Comparison of ENCODE assay signal across 8 mouse cellular contexts in genomic region chr1:87326742-87327163, GRCm38 (mm10). TPM values are rescaled to one million over a fixed set of nuclear protein-coding genes. Genes with fewer than 3 reads are reported as not detected.
DNase-seq lines count a peak whose midpoint lies in the region; ATAC-seq and TF ChIP-seq lines count a peak whose summit lies in the region.

Gigyf2 (plus strand) TSS chr1:87326998.

- peak within 1 kb of the TSS; percentile 99 for H3K4me3 ChIP-seq in forebrain, embryonic 10.5 days
- H3K4me3 ChIP-seq in heart, embryonic 15.5 days = peak within 1 kb of the TSS; percentile 79
- H3K4me3 ChIP-seq in liver, embryonic 14.5 days (ENCODE audit: insufficient read depth in 1 of 2, low read depth in 2 of 2, low read length in 2 of 2) = peak within 1 kb of the TSS; percentile 79 to 81
- peak within 1 kb of the TSS; percentile 99 for H3K4me3 ChIP-seq in neural tube, embryonic 11.5 days (ENCODE audit: low read depth, low read length)
- peak within 1 kb of the TSS; percentile 95 for H3K4me3 ChIP-seq in stomach, postnatal 0 days (ENCODE audit: low read depth, low read length)

- peaks cover 20% of the 10 kb centered on the region for H3K4me1 ChIP-seq in forebrain, embryonic 10.5 days
- H3K4me1 ChIP-seq in heart, embryonic 15.5 days (replicated peaks) = peaks cover 6% of the 10 kb centered on the region
- H3K4me1 ChIP-seq in liver, embryonic 14.5 days (replicated peaks; ENCODE audit: control insufficient read depth in 2 of 2, insufficient read depth in 2 of 2, low read length in 1 of 2) = peaks cover 8 to 11% of the 10 kb centered on the region in 2 experiments
- H3K4me1 ChIP-seq in neural tube, embryonic 11.5 days (ENCODE audit: control insufficient read depth, insufficient read depth, low read length) = 0 out of 2 replicates have a peak, but pooled peaks cover 4% of the 10 kb centered on the region
- no peaks in the 10 kb centered on the region; the same call in 1 of the 2 replicates for H3K4me1 ChIP-seq in stomach, postnatal 0 days (replicated peaks; ENCODE audit: control insufficient read depth, insufficient read depth)

- peak within 1 kb of the TSS; percentile 91 for H3K9ac ChIP-seq in heart, embryonic 15.5 days
- peak within 1 kb of the TSS; percentile 84 for H3K9ac ChIP-seq in liver, embryonic 14.5 days (replicated peaks)
- H3K9ac ChIP-seq in neural tube, embryonic 11.5 days (ENCODE audit: low read length) = peak within 1 kb of the TSS; percentile 91
- H3K9ac ChIP-seq in stomach, postnatal 0 days (ENCODE audit: low read length) = peak within 1 kb of the TSS; percentile 97

- no peak for TF ChIP-seq CTCF in liver, embryonic 14.5 days (IDR thresholded peaks at IDR 0.05; ENCODE audit: low read depth)
- no peak for TF ChIP-seq CTCF in stomach, postnatal 0 days (IDR thresholded peaks at IDR 0.05; ENCODE audit: low read depth)

- peak within 1 kb of the TSS; percentile 81 for H3K4me2 ChIP-seq in heart, embryonic 15.5 days
- H3K4me2 ChIP-seq in liver, embryonic 14.5 days (ENCODE audit: low read depth) = peak within 1 kb of the TSS; percentile 90
- H3K4me2 ChIP-seq in neural tube, embryonic 11.5 days (ENCODE audit: low read depth) = peak within 1 kb of the TSS; percentile 53
- peak within 1 kb of the TSS; percentile 87 for H3K4me2 ChIP-seq in stomach, postnatal 0 days (replicated peaks; ENCODE audit: low read depth)

- peak; percentile 90 to 92 for DNase-seq in CD8-positive naive resting alpha-beta T cell, adult 2 months (ENCODE audit: low read depth in 2 of 2, low spot score in 2 of 2)
- peak; percentile 90 for DNase-seq in c-Kit-positive CD71-negative TER-119-negative erythroid progenitor cells, embryonic 14.5 days (ENCODE audit: low read depth)
- DNase-seq in forebrain, embryonic 10.5 days (ENCODE audit: extremely low spot score, low spot score) = peak; percentile 99
- DNase-seq in kidney, postnatal 25 days = peak; percentile 96 to 98
- peak; percentile 89 to 92 (median 89) for DNase-seq in liver, embryonic 14.5 days (ENCODE audit: low read depth in 3 of 3, low spot score in 3 of 3)
- DNase-seq in neural tube, embryonic 11.5 days (ENCODE audit: low spot score) = peak; percentile 98
- peak; percentile 99 for DNase-seq in stomach, postnatal 0 days (ENCODE audit: low spot score)

- no peak for TF ChIP-seq EP300 in liver, embryonic 14.5 days (IDR thresholded peaks at IDR 0.05; ENCODE audit: low read depth)
- no peak for TF ChIP-seq EP300 in stomach, postnatal 0 days (optimal IDR thresholded peaks at IDR 0.05)

- peak within 1 kb of the TSS; percentile 97 for H3K27ac ChIP-seq in forebrain, embryonic 10.5 days
- H3K27ac ChIP-seq in heart, embryonic 15.5 days = peak within 1 kb of the TSS; percentile 94
- H3K27ac ChIP-seq in liver, embryonic 14.5 days = peak within 1 kb of the TSS; percentile 46
- H3K27ac ChIP-seq in neural tube, embryonic 11.5 days (ENCODE audit: low read depth, low read length) = peak within 1 kb of the TSS; percentile 93
- H3K27ac ChIP-seq in stomach, postnatal 0 days (replicated peaks) = peak within 1 kb of the TSS; percentile 96

- H3K36me3 ChIP-seq in forebrain, embryonic 10.5 days (replicated peaks) = peaks cover 23% of the 10 kb centered on the region
- no peaks in the 10 kb centered on the region for H3K36me3 ChIP-seq in heart, embryonic 15.5 days
- H3K36me3 ChIP-seq in liver, embryonic 14.5 days (replicated peaks; ENCODE audit: control insufficient read depth, insufficient read depth, low read depth) = no peaks in the 10 kb centered on the region; the same call in 1 of the 2 replicates
- no peaks in the 10 kb centered on the region for H3K36me3 ChIP-seq in neural tube, embryonic 11.5 days (ENCODE audit: control insufficient read depth, insufficient read depth, low read length)
- H3K36me3 ChIP-seq in stomach, postnatal 0 days (ENCODE audit: control insufficient read depth, insufficient read depth, low read length) = no peaks in the 10 kb centered on the region

- 0% methylated on average over 33 of the region's 36 CpGs for WGBS in forebrain, embryonic 10.5 days
- WGBS in heart, embryonic 15.5 days = under 1% methylated on average over 28 of the region's 36 CpGs
- 2% methylated on average over 35 of the region's 36 CpGs for WGBS in liver, embryonic 14.5 days (ENCODE audit: insufficient replicate concordance)
- 0% methylated on average over 23 of the region's 36 CpGs for WGBS in neural tube, embryonic 11.5 days
- 1% methylated on average over 29 of the region's 36 CpGs for WGBS in stomach, postnatal 0 days

- peak; percentile 97 for ATAC-seq in heart, embryonic 15.5 days (replicated peaks; ENCODE audit: insufficient number of reproducible peaks, insufficient read depth, low FRiP score, low read depth)
- peak; percentile 97 for ATAC-seq in liver, embryonic 14.5 days (ENCODE audit: insufficient read depth)
- peak; percentile 96 for ATAC-seq in neural tube, embryonic 11.5 days (ENCODE audit: insufficient read depth, low FRiP score, low TSS enrichment)
- ATAC-seq in stomach, postnatal 0 days (ENCODE audit: low FRiP score, low TSS enrichment) = peak; percentile 99

- no peaks in the 10 kb centered on the region for H3K9me3 ChIP-seq in forebrain, embryonic 10.5 days
- H3K9me3 ChIP-seq in heart, embryonic 15.5 days (replicated peaks) = no peaks in the 10 kb centered on the region
- H3K9me3 ChIP-seq in liver, embryonic 14.5 days (ENCODE audit: control insufficient read depth, low read length) = no peaks in the 10 kb centered on the region
- no peaks in the 10 kb centered on the region for H3K9me3 ChIP-seq in neural tube, embryonic 11.5 days (ENCODE audit: control insufficient read depth, low read length)
- no peaks in the 10 kb centered on the region for H3K9me3 ChIP-seq in stomach, postnatal 0 days (ENCODE audit: control insufficient read depth, low read length)

- H3K27me3 ChIP-seq in forebrain, embryonic 10.5 days (ENCODE audit: poor library complexity, severe bottlenecking) = no peaks in the 10 kb centered on the region
- H3K27me3 ChIP-seq in heart, embryonic 15.5 days = no peaks in the 10 kb centered on the region; the same call in 1 of the 2 replicates
- no peaks in the 10 kb centered on the region for H3K27me3 ChIP-seq in liver, embryonic 14.5 days (ENCODE audit: control insufficient read depth, insufficient read depth, low read length)
- no peaks in the 10 kb centered on the region for H3K27me3 ChIP-seq in neural tube, embryonic 11.5 days (ENCODE audit: control insufficient read depth, insufficient read depth, low read length)
- no peaks in the 10 kb centered on the region for H3K27me3 ChIP-seq in stomach, postnatal 0 days (ENCODE audit: control insufficient read depth, insufficient read depth, low read length)

RNA-seq across cellular contexts. Expression of gene Gigyf2, which starts in this region (rescaled TPM):
- polyA plus RNA-seq in forebrain, embryonic 10.5 days (2016; fragmentation: Nextera tagmentation; extraction: Ambion mirVana) = 47.4 and 52.6 TPM in 2 replicates
- polyA plus RNA-seq in heart, embryonic 15.5 days (2015; fragmentation: Nextera tagmentation; extraction: Ambion mirVana) = 30.8 and 34.9 TPM in 2 replicates
- polyA plus RNA-seq in liver, embryonic 14.5 days (2012; rRNA removed) = 17.1 and 17.9 TPM in 2 replicates
- polyA plus RNA-seq in liver, embryonic 14.5 days (2014; fragmentation: Nextera tagmentation; extraction: Ambion mirVana) = 11.2 and 13.0 TPM in 2 replicates
- polyA plus RNA-seq in neural tube, embryonic 11.5 days (2014; fragmentation: Nextera tagmentation; extraction: Ambion mirVana) = 51.5 and 62.9 TPM in 2 replicates
- polyA plus RNA-seq in stomach, postnatal 0 days (2015; fragmentation: Nextera tagmentation; extraction: Ambion mirVana) = 18.7 and 20.8 TPM in 2 replicates

Comparison
In these comparisons a context has a peak if more than half of its experiments do, and no peak if none do; other contexts are left out.
1. Peak in every context shown above with its lines: DNase-seq, ATAC-seq, H3K4me3 ChIP-seq and H3K27ac ChIP-seq.
2. H3K27ac ChIP-seq: peak in every context shown above with its lines; median percentile 97 in forebrain, embryonic 10.5 days; 96 in stomach, postnatal 0 days; 94 in heart, embryonic 15.5 days; 93 in neural tube, embryonic 11.5 days; 46 in liver, embryonic 14.5 days.